Mouse (Mus musculus) ES-E14 (cell line): ENCODE measurements at regions not wholly inside any gene's neighbourhood (a gene's known extent, or its start where the extent isn't known, plus 50 kb on each side); places are given as distances from the start of the nearest gene placed in this dataset.
A peak's percentile ranks its signal among the peaks of the same experiment; 100 is the strongest.

Experiments
- DNase-seq: peaks from one replicate; pipeline ENCODE4 v3.0.0-alpha.2; 2013; ENCODE audit warnings: low read depth, low spot score
- H3K27ac ChIP-seq: 2 replicates; pipeline ENCODE4 v1.5.1; 2012; ENCODE audit warnings: low read depth, mild to moderate bottlenecking, low read length, moderate library complexity, mixed read lengths; ENCODE audit not compliant: poor library complexity, insufficient read depth, severe bottlenecking
- H3K36me3 ChIP-seq: 2 replicates; pipeline ENCODE4 v1.6.1; 2012; ENCODE audit warnings: mild to moderate bottlenecking, low read length, moderate library complexity, mixed read lengths; ENCODE audit not compliant: control insufficient read depth, poor library complexity, insufficient read depth, severe bottlenecking
- H3K4me1 ChIP-seq, 2 experiments: fragments of 150-350 bp in 1 of 2; sonication (generic) in 1 of 2; 2 replicates each; pipeline ENCODE4 v1.6.1; 2012; ENCODE audit warnings: low read length in 2 of 2, mild to moderate bottlenecking in 1 of 2, mixed read lengths in 1 of 2; ENCODE audit not compliant: control insufficient read depth in 2 of 2, insufficient read depth in 2 of 2, poor library complexity in 1 of 2
- H3K4me3 ChIP-seq, 2 experiments: fragments of 150-350 bp in 1 of 2; sonication (generic) in 1 of 2; 2 replicates each; pipeline ENCODE4 v1.5.1; 2012; ENCODE audit warnings: low read length in 2 of 2, low read depth in 1 of 2, mild to moderate bottlenecking in 1 of 2, mixed read lengths in 1 of 2; ENCODE audit not compliant: insufficient read depth in 1 of 2, poor library complexity in 1 of 2, severe bottlenecking in 1 of 2
- H3K9ac ChIP-seq: 2 replicates; pipeline ENCODE4 v1.6.1; 2012; ENCODE audit warnings: low read depth, mild to moderate bottlenecking, low read length, mixed read lengths; ENCODE audit not compliant: poor library complexity, insufficient read depth, severe bottlenecking
- H3K9me3 ChIP-seq: fragments of 150-350 bp; sonication (generic); 2 replicates; pipeline ENCODE4 v1.6.1; 2012; ENCODE audit warnings: low read depth, mild to moderate bottlenecking, low read length; ENCODE audit not compliant: control insufficient read depth, insufficient read depth
- CHD2 ChIP-seq: IDR thresholded peaks from 2 replicates; pipeline ENCODE4 v1.6.1; 2014; ENCODE audit warnings: mild to moderate bottlenecking, low read depth, low read length, inconsistent platforms
- HCFC1 ChIP-seq: IDR thresholded peaks from 2 replicates; pipeline ENCODE4 v1.6.1; 2012; ENCODE audit warnings: low read length, inconsistent platforms, borderline replicate concordance; ENCODE audit not compliant: insufficient read depth
- MAFK ChIP-seq: IDR thresholded peaks from 2 replicates; pipeline ENCODE4 v1.6.1; 2014; ENCODE audit warnings: mild to moderate bottlenecking, low read depth, low read length, inconsistent platforms; ENCODE audit not compliant: insufficient read depth
- ZC3H11A ChIP-seq: IDR thresholded peaks from 2 replicates; pipeline ENCODE4 v1.6.1; 2012; ENCODE audit warnings: low read depth, mild to moderate bottlenecking, inconsistent platforms, low read length, borderline replicate concordance
- ZNF384 ChIP-seq: IDR thresholded peaks from 2 replicates; pipeline ENCODE4 v1.6.1; 2012; ENCODE audit warnings: low read depth, low read length, inconsistent platforms
- in situ Hi-C, 2 experiments: fragments of 600-800 bp; cut with MboI; formaldehyde crosslinking; loops; one replicate each; pipeline ENCODE4 v1.15.1; 2025; ENCODE audit warnings: low sequenced_read_pairs in 2 of 2, inconsistent platforms in 1 of 2; ENCODE audit not compliant: unreplicated experiment in 2 of 2

DNA sequence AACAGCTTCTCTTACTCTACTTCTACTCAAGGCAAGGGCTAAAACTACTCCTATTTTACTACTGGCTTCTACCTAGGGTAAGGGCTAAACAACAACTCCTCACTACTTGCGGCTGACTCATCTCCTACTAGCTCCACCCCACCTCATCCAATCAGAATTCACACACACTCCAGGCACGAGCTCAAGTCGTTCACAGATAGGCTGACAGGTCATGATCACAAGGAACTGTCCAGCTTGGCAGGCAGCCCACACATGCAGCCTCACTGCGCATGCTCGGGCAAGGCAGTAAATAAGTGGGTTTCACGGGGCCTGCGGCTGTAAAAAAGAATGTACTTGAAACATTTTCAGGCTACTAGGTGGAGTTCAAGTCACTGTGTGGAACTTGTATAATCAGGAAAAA, 197.6 kb downstream of the Ccdc50 start:
- in situ Hi-C loops: no loop called here
- Histone ChIP-seq H3K9me3 (no peaks in the 10 kb centered on the region), H3K4me3 (no peak overlapping the region), H3K36me3 (no peaks in the 10 kb centered on the region), H3K4me1 (no peaks in the 10 kb centered on the region), H3K27ac (no peak overlapping the region), H3K9ac (no peak overlapping the region)
- DNase-seq: peak; percentile 24
- no peak for TF ChIP-seq MAFK
- no peak for TF ChIP-seq HCFC1
- no peak for TF ChIP-seq CHD2

DNA sequence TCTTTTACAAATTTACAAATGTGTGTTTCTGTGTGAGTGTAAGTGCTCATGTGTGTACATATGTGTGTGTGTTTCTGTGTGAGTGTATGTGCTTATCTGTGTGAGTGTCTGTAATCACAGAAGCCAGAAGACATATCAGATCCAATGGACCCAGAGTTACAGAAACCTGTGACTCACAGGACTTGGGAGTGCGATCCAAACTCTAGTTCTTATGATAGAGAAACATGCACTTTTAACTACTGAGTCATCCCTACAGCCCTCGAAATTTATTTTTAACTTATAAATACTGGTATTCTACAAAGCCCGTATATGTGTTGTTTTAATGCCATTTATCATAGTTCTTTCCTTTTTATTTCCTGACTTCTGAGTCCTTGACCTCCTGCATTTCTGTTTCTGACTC, 220.7 kb downstream of the Ccdc50 start:
- Histone ChIP-seq H3K9me3 (no peaks in the 10 kb centered on the region), H3K36me3 (no peaks in the 10 kb centered on the region), H3K9ac (no peak overlapping the region), H3K4me1 (no peaks in the 10 kb centered on the region), H3K4me3 (no peak overlapping the region), H3K27ac (no peak overlapping the region)
- DNase-seq: no peak
- in situ Hi-C loops: no loop called here
- TF ChIP-seq HCFC1: no peak
- no peak for TF ChIP-seq MAFK
- no peak for TF ChIP-seq CHD2
- no peak for TF ChIP-seq ZNF384
- TF ChIP-seq ZC3H11A: no peak

DNA sequence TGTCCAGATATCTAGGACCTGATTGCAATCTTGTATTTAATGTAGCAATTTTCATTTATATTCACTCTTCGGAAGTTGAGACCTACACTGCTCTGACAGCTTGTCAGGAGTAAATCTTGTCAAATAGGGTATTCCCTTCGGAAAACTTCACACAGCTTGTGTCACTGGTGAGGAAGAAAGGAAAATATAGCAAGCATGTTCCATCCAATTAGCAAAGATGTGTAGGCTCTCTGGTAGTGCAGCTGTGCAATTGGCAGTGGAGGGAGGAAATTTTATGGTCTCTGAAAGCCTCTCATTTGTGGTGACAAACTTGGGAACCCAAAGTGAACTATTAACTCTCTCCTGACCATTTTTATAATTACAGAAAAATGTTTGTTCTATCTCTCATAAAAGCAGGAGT, 252.6 kb downstream of the Ccdc50 start:
- Histone ChIP-seq H3K9me3 (no peaks in the 10 kb centered on the region), H3K4me3 (no peak overlapping the region), H3K36me3 (no peaks in the 10 kb centered on the region), H3K9ac (no peak overlapping the region), H3K4me1 (no peaks in the 10 kb centered on the region), H3K27ac (no peak overlapping the region)
- TF ChIP-seq CHD2 (no peak), HCFC1 (no peak)
- in situ Hi-C loops: no loop called here
- no peak for DNase-seq

DNA sequence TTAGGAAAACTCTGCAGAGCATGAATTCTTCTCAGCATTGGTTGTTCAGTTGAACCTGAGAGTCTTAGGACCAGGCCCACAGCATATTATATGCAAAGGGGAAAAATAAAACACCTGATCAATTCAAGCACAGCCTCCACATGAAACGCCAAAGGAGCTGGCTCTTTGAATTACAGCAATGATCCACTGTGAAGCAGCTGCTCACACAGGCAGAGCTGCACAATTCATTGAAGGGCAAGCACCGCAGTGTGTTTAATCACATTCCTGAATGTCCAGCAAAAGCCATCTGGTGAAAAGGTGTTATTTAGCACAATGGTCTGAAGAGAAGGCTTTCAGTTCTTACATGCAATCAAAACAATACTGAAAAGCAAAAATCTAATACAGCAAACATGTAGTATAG, 289.6 kb downstream of the Ccdc50 start:
- Histone ChIP-seq H3K4me3 (no peak overlapping the region), H3K9ac (no peak overlapping the region), H3K36me3 (no peaks in the 10 kb centered on the region), H3K4me1 (no peaks in the 10 kb centered on the region), H3K27ac (no peak overlapping the region), H3K9me3 (no peaks in the 10 kb centered on the region)
- DNase-seq: no peak
- TF ChIP-seq CHD2: no peak
- in situ Hi-C loops: no loop called here

DNA sequence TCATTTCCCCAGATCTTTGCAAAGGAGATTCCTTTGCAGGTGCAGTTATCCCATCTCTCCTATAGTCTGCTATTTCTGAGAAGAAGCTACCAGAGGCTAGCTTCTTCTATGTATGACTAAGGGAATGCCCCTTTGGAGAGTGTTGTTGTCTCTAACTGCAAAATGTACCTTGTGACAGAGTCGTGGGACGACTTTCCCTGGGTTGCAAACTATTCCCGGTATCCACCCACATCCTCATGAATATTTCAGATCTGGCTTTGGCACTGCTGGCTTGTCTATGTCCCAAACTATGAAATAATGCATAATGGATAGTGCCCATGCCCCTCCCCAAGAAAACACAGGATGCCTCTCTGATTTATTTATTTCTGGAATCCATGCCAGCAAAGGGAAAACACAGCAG, 294.3 kb downstream of the Ccdc50 start:
- Histone ChIP-seq H3K4me1 (no peaks in the 10 kb centered on the region), H3K9ac (no peak overlapping the region), H3K4me3 (no peak overlapping the region), H3K27ac (no peak overlapping the region), H3K9me3 (no peaks in the 10 kb centered on the region), H3K36me3 (no peaks in the 10 kb centered on the region)
- DNase-seq: no peak
- in situ Hi-C loops: no loop called here
- TF ChIP-seq HCFC1: no peak
- TF ChIP-seq ZC3H11A: no peak
- TF ChIP-seq MAFK: no peak
- TF ChIP-seq ZNF384: no peak
- TF ChIP-seq CHD2: no peak
